Mouse (Mus musculus): ENCODE measurements at regions not wholly inside any gene's neighbourhood (a gene's known extent, or its start where the extent isn't known, plus 50 kb on each side); places are given as distances from the start of the nearest gene placed in this dataset.

- TF ChIP-seq CTCF (IDR thresholded peaks at IDR 0.05; ENCODE audit: insufficient read depth, low read length) = no peak
- no peak for TF ChIP-seq POLR2A (IDR thresholded peaks at IDR 0.05; ENCODE audit: borderline replicate concordance, extremely low read depth, low read depth, low read length)
Measured at GRCm38 (mm10) chr9:50438738-50439137, 55.6 kb upstream of the Plet1 start.
